Mouse (Mus musculus) kidney, postnatal 4 days (tissue): ENCODE measurements at regions not wholly inside any gene's neighbourhood (a gene's known extent, or its start where the extent isn't known, plus 50 kb on each side); places are given as distances from the start of the nearest gene placed in this dataset.

Experiments
- DNase-seq, 2 experiments: peaks; one replicate each; pipeline ENCODE4 v3.0.0; 2021; ENCODE audit warnings: mixed read lengths in 2 of 2

GRCm38 (mm10) chr1:48276206-48276605 is 1383.6 kb upstream of the Slc39a10 start:
- peak in 1 of 2 experiments; percentile 0 for DNase-seq

GRCm38 (mm10) chr1:48275666-48276065 is 1383.0 kb upstream of the Slc39a10 start:
- no peak for DNase-seq
